Mouse (Mus musculus) CH12.LX (cell line): ENCODE measurements at regions not wholly inside any gene's neighbourhood (a gene's known extent, or its start where the extent isn't known, plus 50 kb on each side); places are given as distances from the start of the nearest gene placed in this dataset.

ENCODE experiments used
- DNase-seq: peaks from one replicate; pipeline ENCODE4 v3.0.0-alpha.2; 2013; ENCODE audit errors: extremely low read depth
- H3K27ac ChIP-seq: 2 replicates; pipeline ENCODE4 v1.5.1; 2012; ENCODE audit warnings: low read depth, mild to moderate bottlenecking, control low read depth, moderate library complexity; ENCODE audit not compliant: insufficient read depth
- H3K27me3 ChIP-seq: replicated peaks from 2 replicates; pipeline ENCODE3; 2012; ENCODE audit warnings: inconsistent platforms
- H3K36me3 ChIP-seq, 2 experiments: replicated peaks in 1 of 2; 2 replicates each; pipeline versions ENCODE3 to v1.6.1; 2012; ENCODE audit warnings: inconsistent platforms in 1 of 2, low read length in 1 of 2, mild to moderate bottlenecking in 1 of 2, mixed read lengths in 1 of 2, moderate library complexity in 1 of 2; ENCODE audit not compliant: control insufficient read depth in 1 of 2, insufficient read depth in 1 of 2
- H3K4me1 ChIP-seq, 2 experiments: 2 replicates each; pipeline ENCODE4 v1.6.1; 2012; ENCODE audit warnings: inconsistent platforms in 1 of 2, moderate library complexity in 1 of 2; ENCODE audit not compliant: insufficient read depth in 2 of 2, control insufficient read depth in 1 of 2
- H3K4me2 ChIP-seq: 2 replicates; pipeline ENCODE4 v1.6.1; 2012; ENCODE audit warnings: low read depth, mild to moderate bottlenecking, control low read depth; ENCODE audit not compliant: poor library complexity, insufficient read depth, severe bottlenecking
- H3K4me3 ChIP-seq, 3 experiments: fragments of 150-350 bp in 1 of 3; sonication (generic) in 1 of 3; replicated peaks in 1 of 3; 2 replicates each; pipeline versions ENCODE3 to v1.5.1; 2011 to 2012; ENCODE audit warnings: low read depth in 2 of 3, low read length in 2 of 3, mild to moderate bottlenecking in 2 of 3, moderate library complexity in 2 of 3, control low read depth in 1 of 3, improper control_type of control experiment in 1 of 3, inconsistent platforms in 1 of 3, mixed read lengths in 1 of 3; ENCODE audit not compliant: poor library complexity in 1 of 3
- H3K79me2 ChIP-seq: replicated peaks from 2 replicates; pipeline ENCODE4 v1.6.1; 2012; ENCODE audit warnings: mild to moderate bottlenecking, moderate library complexity; ENCODE audit not compliant: control insufficient read depth, poor library complexity, insufficient read depth, severe bottlenecking; ENCODE audit errors: extremely low read depth
- H3K9ac ChIP-seq: 2 replicates; pipeline ENCODE4 v1.6.1; 2012; ENCODE audit warnings: low read depth, mild to moderate bottlenecking, control low read depth, moderate library complexity; ENCODE audit not compliant: insufficient read depth
- H3K9me3 ChIP-seq: replicated peaks from 2 replicates; pipeline ENCODE3; 2012; ENCODE audit warnings: low read length, inconsistent platforms, mixed read lengths
- BHLHE40 ChIP-seq: IDR thresholded peaks from 2 replicates; pipeline ENCODE4 v1.6.1; 2011; ENCODE audit warnings: mild to moderate bottlenecking, low read depth, low read length, improper control_type of control experiment
- CHD2 ChIP-seq: IDR thresholded peaks from 2 replicates; pipeline ENCODE4 v1.6.1; 2011; ENCODE audit warnings: low read length, improper control_type of control experiment
- CTCF ChIP-seq, 2 experiments: IDR thresholded peaks in 1 of 2; conservative IDR thresholded peaks in 1 of 2; 2 replicates each; pipeline ENCODE4 v1.5.1; 2011 to 2012; ENCODE audit warnings: low read depth in 2 of 2, low read length in 2 of 2, improper control_type of control experiment in 1 of 2, inconsistent platforms in 1 of 2, mild to moderate bottlenecking in 1 of 2, moderate library complexity in 1 of 2
- ELF1 ChIP-seq: IDR thresholded peaks from 2 replicates; pipeline ENCODE4 v1.6.1; 2014; ENCODE audit warnings: low read depth, mild to moderate bottlenecking, inconsistent platforms, low read length, improper control_type of control experiment
- GABPA ChIP-seq: IDR thresholded peaks from 2 replicates; pipeline ENCODE4 v1.6.1; 2012; ENCODE audit warnings: low read depth, low read length, improper control_type of control experiment, inconsistent platforms; ENCODE audit not compliant: insufficient replicate concordance
- JUND ChIP-seq: conservative IDR thresholded peaks from 2 replicates; pipeline ENCODE4 v1.6.1; 2011; ENCODE audit warnings: low read depth, low read length, improper control_type of control experiment
- MAFK ChIP-seq: IDR thresholded peaks from 2 replicates; pipeline ENCODE4 v1.6.1; 2011; ENCODE audit warnings: low read length, improper control_type of control experiment; ENCODE audit not compliant: insufficient replicate concordance
- MAZ ChIP-seq: IDR thresholded peaks from 2 replicates; pipeline ENCODE4 v1.6.1; 2012; ENCODE audit warnings: low read depth, mild to moderate bottlenecking, inconsistent platforms, low read length, improper control_type of control experiment, moderate library complexity
- MEF2A ChIP-seq: IDR thresholded peaks from 2 replicates; pipeline ENCODE4 v1.6.1; 2014; ENCODE audit warnings: low read depth, mild to moderate bottlenecking, inconsistent platforms, low read length, improper control_type of control experiment, borderline replicate concordance
- MXI1 ChIP-seq: IDR thresholded peaks from 2 replicates; pipeline ENCODE4 v1.6.1; 2011; ENCODE audit warnings: mild to moderate bottlenecking, low read depth, low read length, improper control_type of control experiment
- RCOR1 ChIP-seq: conservative IDR thresholded peaks from 2 replicates; pipeline ENCODE4 v1.6.1; 2012; ENCODE audit warnings: low read depth, mild to moderate bottlenecking, inconsistent platforms, low read length, improper control_type of control experiment
- SMC3 ChIP-seq: IDR thresholded peaks from 2 replicates; pipeline ENCODE4 v1.6.1; 2011; ENCODE audit warnings: low read depth, low read length, improper control_type of control experiment
- TBP ChIP-seq: conservative IDR thresholded peaks from 2 replicates; pipeline ENCODE4 v1.6.1; 2011; ENCODE audit warnings: low read depth, low read length, improper control_type of control experiment
- UBTF ChIP-seq: IDR thresholded peaks from 2 replicates; pipeline ENCODE4 v1.6.1; 2012; ENCODE audit warnings: low read depth, mild to moderate bottlenecking, inconsistent platforms, low read length, improper control_type of control experiment, moderate library complexity
- USF2 ChIP-seq: conservative IDR thresholded peaks from 2 replicates; pipeline ENCODE4 v1.6.1; 2011; ENCODE audit warnings: low read depth, low read length, improper control_type of control experiment
- ZC3H11A ChIP-seq: IDR thresholded peaks from 2 replicates; pipeline ENCODE4 v1.6.1; 2012; ENCODE audit warnings: low read depth, mild to moderate bottlenecking, inconsistent platforms, low read length, improper control_type of control experiment
- ZMIZ1 ChIP-seq: IDR thresholded peaks from 2 replicates; pipeline ENCODE4 v1.6.1; 2012; ENCODE audit warnings: low read depth, mild to moderate bottlenecking, inconsistent platforms, low read length, improper control_type of control experiment
- ZNF384 ChIP-seq: IDR thresholded peaks from 2 replicates; pipeline ENCODE4 v1.6.1; 2012; ENCODE audit warnings: low read depth, low read length, improper control_type of control experiment, inconsistent platforms
- dilution Hi-C: fragments of 300-500 bp; cut with MboI; formaldehyde crosslinking; loops from 2 replicates; pipeline ENCODE4 v1.14.3; 2020; ENCODE audit warnings: low sequenced_read_pairs; ENCODE audit not compliant: extremely low pct_unique_long_range_greater_than_20kb, extremely low pct_ligation_motif_present
- in situ Hi-C: fragments of 300-500 bp; cut with MboI; formaldehyde crosslinking; loops from 3 replicates; pipeline ENCODE4 v1.14.3; 2019; ENCODE audit warnings: low sequenced_read_pairs, low pct_ligation_motif_present, low pct_unique_long_range_greater_than_20kb, mixed read lengths

- Histone ChIP-seq H3K9me3 (peaks cover 2% of the 10 kb centered on the region), H3K4me1 (no peaks in the 10 kb centered on the region; a peak in 1 of 4 replicates), H3K79me2 (no peaks in the 10 kb centered on the region), H3K27me3 (peaks cover 6% of the 10 kb centered on the region), H3K36me3 (no peaks in the 10 kb centered on the region), H3K9ac (no peak overlapping the region), H3K4me2 (no peak overlapping the region), H3K4me3 (no peak overlapping the region), H3K27ac (no peak overlapping the region)
- no peak for DNase-seq
- in situ Hi-C loops, result no loop called here
- dilution Hi-C loops, result no loop called here
- no peak for TF ChIP-seq MAFK
- no peak for TF ChIP-seq ZC3H11A
- TF ChIP-seq MEF2A, result no peak
- TF ChIP-seq USF2, result no peak
- no peak for TF ChIP-seq ZMIZ1
- TF ChIP-seq TBP, result no peak
- no peak for TF ChIP-seq RCOR1
- no peak for TF ChIP-seq ELF1
- TF ChIP-seq MXI1, result no peak
- no peak for TF ChIP-seq BHLHE40
- no peak for TF ChIP-seq CTCF (conservative IDR thresholded peaks at IDR 0.05 in 1 of 2, IDR thresholded peaks at IDR 0.05 in 1 of 2; ENCODE audit: low read depth in 2 of 2, low read length in 2 of 2)
- TF ChIP-seq UBTF, result no peak
- TF ChIP-seq SMC3, result no peak
- TF ChIP-seq JUND, result no peak
- no peak for TF ChIP-seq CHD2
- no peak for TF ChIP-seq ZNF384
- no peak for TF ChIP-seq GABPA
Measured at GRCm38 (mm10) chr11:48605223-48605824, 194.8 kb upstream of the Rack1 start.

- H3K9me3 ChIP-seq, result peaks cover 2% of the 10 kb centered on the region
- H3K4me3 ChIP-seq, result no peak overlapping the region
- H3K9ac ChIP-seq, result no peak overlapping the region
- H3K4me2 ChIP-seq, result no peak overlapping the region
- peaks cover 6% of the 10 kb centered on the region for H3K27me3 ChIP-seq
- in situ Hi-C loops, result no loop called here
- DNase-seq, result no peak
- no peak for TF ChIP-seq MAZ
- TF ChIP-seq MAFK, result peak; percentile 50; the same call in 1 of the 2 replicates
- dilution Hi-C loops, result no loop called here
- H3K79me2 ChIP-seq, result no peaks in the 10 kb centered on the region
- peaks cover 0 to 10% of the 10 kb centered on the region in 2 experiments; a peak in 2 of 4 replicates for H3K4me1 ChIP-seq
- H3K36me3 ChIP-seq, result no peaks in the 10 kb centered on the region
- no peak overlapping the region for H3K27ac ChIP-seq
Measured at GRCm38 (mm10) chr11:48601096-48601495, 199.0 kb upstream of the Rack1 start.
